Mouse (Mus musculus): Measurements from ENCODE around the gene Bcat2.

Bcat2 gene

DNA sequence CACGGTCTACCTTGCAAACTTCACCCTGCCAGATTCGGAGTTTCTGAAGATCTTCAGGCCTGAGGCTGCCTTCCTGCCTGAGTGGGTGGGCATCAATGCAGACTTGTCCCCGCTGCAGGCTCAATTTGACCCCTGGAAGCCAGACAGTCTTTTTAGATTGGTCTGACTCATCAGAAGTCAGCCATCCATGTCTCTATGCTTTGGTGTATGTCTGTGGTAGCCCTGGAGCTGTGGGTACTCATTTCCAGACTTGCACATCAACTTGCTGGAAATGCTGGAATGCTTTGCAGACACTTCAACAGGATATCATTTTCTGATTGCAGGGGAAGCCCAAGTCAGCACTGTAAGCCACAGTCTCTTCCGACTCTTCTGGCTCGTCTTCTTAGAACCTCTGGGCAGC, 49.6 kb downstream of the Bcat2 start:
- CTCF ChIA-PET, result interaction anchor here in 1 of 4 experiments (0.7 kb wide), 1 partner anchor 63 kb away, joined by 4 read pairs; no protein-coding TSS in a partner anchor

DNA sequence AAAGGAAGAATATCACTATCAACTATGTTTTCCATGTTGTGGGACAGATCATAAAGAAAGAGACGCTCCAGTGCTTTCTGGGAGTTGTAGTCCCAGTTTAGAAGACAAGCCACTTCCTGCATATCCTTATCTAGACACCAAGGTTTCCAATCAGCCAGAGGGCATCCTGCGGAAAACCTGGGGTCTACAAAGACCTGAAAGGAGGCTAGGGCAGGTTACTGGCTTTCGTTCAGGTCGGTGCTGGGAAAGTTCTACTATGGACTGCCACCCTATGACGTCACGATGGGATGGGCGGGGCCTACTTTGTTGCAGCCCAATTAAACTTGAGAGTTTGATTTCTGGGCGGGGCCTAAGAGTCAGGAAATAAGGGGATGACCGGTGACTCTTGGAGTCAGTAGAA, 51.5 kb downstream of the Bcat2 start, which contains the start of gene Izumo1:
Gene Izumo1, plus strand, starts transcription at position 369 of the 400 bp plus-strand sequence.
- ChIA-PET CTCF (interaction anchor here in 1 of 4 experiments (0.6 to 1.3 kb wide), 2 partner anchors 62 to 63 kb away, joined by 3 to 4 read pairs; partner anchors contain the start of gene Ntn5), POLR2A (interaction anchor here in 3 of 4 experiments (0.7 to 1.6 kb wide), 5 partner anchors 12 to 232 kb away, joined by 3 to 4 read pairs (median 4); no protein-coding TSS in a partner anchor)

More for the DNA sequence above, 49.6 kb downstream of the Bcat2 start:
- POLR2A ChIA-PET, result interaction anchor here in 2 of 4 experiments (1.0 to 5.5 kb wide), 3 partner anchors 8 to 13 kb away, joined by 3 to 78 read pairs (median 40); partner anchors contain the start of gene Rasip1 (in 2 of the 2)

DNA sequence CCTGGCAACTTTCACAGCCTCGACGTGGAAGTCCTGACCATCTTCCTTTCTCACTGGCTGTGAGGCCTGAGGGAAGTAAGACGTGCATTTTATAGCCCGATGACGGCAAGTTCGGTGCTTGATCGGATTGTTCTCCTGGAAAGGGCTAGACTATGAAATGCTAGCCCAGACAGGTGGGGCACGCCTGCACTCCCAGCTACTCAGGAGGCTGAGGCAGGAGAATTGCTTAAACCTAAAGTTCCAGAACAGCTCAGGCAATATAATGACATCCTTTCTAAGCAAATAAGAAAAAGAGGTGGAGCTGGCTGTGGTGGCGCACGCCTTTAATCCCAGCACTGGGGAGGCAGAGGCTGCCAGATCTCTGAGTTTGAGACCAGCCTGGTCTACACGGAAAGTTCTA, 53.6 kb downstream of the Bcat2 start:
- ChIA-PET POLR2A (interaction anchor here in 3 of 4 experiments (0.6 to 1.4 kb wide), 8 partner anchors 8 to 64 kb away, joined by 3 to 4 read pairs (median 3); partner anchors contain the start of gene Fgf21 (in 1 of the 3)), CTCF (interaction anchor here in 1 of 4 experiments (0.6 to 1.2 kb wide), 3 partner anchors 34 to 92 kb away, joined by 3 read pairs; no protein-coding TSS in a partner anchor)

DNA sequence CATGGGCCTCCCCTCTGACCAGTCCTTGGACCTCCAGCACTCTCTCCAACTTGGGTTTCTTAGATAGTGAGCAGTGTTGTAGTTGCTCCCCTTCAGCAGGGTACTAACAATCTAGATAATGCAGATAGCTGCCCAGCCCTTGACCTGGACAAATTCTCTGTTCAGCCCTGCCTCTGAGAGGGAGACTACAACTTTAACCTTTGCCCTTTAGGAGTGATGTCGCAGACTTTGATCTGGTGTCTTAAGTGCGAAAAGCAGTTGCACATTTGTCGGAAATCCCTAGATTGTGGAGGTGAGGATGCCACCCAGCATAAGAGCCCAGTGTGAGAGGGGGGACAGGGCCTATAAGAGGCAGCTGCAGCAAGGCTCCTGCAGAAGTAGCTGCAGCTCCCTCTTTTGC, 54.8 kb downstream of the Bcat2 start:
- ChIA-PET CTCF (interaction anchor here in 2 of 4 experiments (0.5 to 1.0 kb wide), 2 partner anchors 41 to 115 kb away, joined by 3 to 5 read pairs; no protein-coding TSS in a partner anchor), POLR2A (interaction anchor here in 3 of 4 experiments (0.5 to 1.3 kb wide), 6 partner anchors 9 to 84 kb away, joined by 3 to 4 read pairs (median 3); no protein-coding TSS in a partner anchor)

DNA sequence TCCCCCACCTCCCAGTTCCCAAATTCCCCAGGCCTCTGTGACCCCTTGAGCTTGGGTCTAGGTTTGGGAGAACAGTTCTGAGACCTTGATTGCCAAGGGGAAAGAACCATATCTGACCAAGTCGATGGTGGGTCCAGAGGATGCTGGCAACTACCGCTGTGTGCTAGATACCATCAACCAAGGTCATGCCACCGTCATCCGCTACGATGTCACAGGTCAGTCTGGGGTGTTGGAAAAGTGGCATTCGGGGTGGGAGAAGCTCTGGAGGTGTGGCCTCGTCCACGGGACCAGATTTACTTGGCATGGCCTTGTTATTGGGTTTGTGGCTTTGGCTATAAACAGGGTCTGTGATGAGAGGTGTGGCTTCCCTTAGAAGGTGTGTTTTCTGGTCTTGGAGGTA, 55.5 kb downstream of the Bcat2 start:
- ChIA-PET POLR2A (interaction anchor here in 3 of 4 experiments (0.6 to 6.2 kb wide), 10 partner anchors 8 to 293 kb away, joined by 3 to 78 read pairs (median 4); partner anchors contain the start of genes Fut1 (in 2 of the 3) and Fgf21 (in 1 of the 3)), CTCF (interaction anchor here in 1 of 4 experiments (0.6 to 1.0 kb wide), 2 partner anchors 10 to 114 kb away, joined by 5 to 12 read pairs; no protein-coding TSS in a partner anchor)

DNA sequence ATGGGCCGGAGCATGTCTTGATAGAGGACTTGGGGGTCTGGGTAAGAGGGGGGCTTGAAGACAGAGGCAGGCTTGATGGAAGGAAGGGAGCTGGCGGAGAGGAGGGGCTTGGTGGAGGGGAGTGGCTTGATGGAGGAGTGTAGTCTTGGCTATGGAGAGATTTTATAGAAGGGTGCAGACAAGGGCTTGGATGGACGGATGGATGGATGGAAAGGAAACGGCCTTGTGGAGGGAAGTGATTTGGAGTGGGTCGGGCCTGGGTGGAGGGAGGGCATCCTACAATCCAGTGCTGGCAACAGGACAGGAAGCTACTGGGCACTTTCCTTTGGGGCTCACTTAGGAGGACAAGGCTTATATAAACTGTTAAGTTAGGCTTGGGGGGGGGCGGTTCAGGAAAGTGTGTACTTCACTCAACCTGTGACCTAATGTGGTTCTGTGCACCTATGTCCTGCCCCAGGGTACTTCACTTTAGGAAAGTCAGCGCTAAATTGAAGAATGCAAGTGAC, 56.7 kb downstream of the Bcat2 start:
- POLR2A ChIA-PET, result interaction anchor here (0.6 to 6.2 kb wide), 15 partner anchors 9 to 101 kb away, joined by 3 to 78 read pairs (median 6); partner anchors contain the start of genes Fut1 (in 2 of the 4), Car11 (in 1 of the 4), Fgf21 (in 1 of the 4) and Mamstr (in 1 of the 4)

DNA sequence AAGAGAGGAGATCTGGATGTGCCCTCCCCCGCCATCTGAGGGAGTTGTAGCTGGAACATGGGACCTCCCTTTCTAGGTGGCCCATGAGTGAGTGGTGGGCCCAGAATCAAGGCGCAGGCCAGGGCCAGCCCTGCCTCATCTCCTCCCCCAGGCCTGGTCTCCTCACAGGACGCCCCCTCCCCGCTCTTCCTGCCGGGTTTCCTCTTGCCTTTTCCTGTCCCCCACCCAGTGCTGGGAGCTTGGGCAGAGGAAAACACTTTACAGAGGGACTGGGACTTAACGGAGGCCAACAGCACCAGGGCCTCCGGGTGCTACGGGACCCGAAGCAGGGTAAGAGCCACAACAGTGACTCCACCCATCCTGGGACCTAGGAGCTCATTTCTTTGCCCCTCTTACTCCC, 57.3 kb downstream of the Bcat2 start, which contains the start of gene Rasip1:
Gene Rasip1, plus strand, starts transcription at position 228 of the 400 bp plus-strand sequence.
- ChIA-PET CTCF (interaction anchor here in 3 of 4 experiments (0.6 to 3.0 kb wide), 10 partner anchors 10 to 231 kb away, joined by 3 to 20 read pairs (median 4); partner anchors contain the start of genes Fut1 (in 1 of the 3), Ntn5 (in 1 of the 3) and Snrnp70 (in 1 of the 3)), POLR2A (interaction anchor here (0.6 to 6.2 kb wide), 34 partner anchors 9 to 266 kb away, joined by 3 to 78 read pairs (median 4); partner anchors contain the start of genes Fut1 (in 4 of the 4), Mamstr (in 3 of the 4), Fgf21 (in 2 of the 4) and Car11 (in 1 of the 4))

More for the DNA sequence above, 56.7 kb downstream of the Bcat2 start:
- CTCF ChIA-PET, result interaction anchor here in 3 of 4 experiments (0.7 to 3.0 kb wide), 4 partner anchors 9 to 180 kb away, joined by 3 to 20 read pairs (median 8); partner anchors contain the start of genes Fut1 (in 1 of the 3) and Ntn5 (in 1 of the 3)

DNA sequence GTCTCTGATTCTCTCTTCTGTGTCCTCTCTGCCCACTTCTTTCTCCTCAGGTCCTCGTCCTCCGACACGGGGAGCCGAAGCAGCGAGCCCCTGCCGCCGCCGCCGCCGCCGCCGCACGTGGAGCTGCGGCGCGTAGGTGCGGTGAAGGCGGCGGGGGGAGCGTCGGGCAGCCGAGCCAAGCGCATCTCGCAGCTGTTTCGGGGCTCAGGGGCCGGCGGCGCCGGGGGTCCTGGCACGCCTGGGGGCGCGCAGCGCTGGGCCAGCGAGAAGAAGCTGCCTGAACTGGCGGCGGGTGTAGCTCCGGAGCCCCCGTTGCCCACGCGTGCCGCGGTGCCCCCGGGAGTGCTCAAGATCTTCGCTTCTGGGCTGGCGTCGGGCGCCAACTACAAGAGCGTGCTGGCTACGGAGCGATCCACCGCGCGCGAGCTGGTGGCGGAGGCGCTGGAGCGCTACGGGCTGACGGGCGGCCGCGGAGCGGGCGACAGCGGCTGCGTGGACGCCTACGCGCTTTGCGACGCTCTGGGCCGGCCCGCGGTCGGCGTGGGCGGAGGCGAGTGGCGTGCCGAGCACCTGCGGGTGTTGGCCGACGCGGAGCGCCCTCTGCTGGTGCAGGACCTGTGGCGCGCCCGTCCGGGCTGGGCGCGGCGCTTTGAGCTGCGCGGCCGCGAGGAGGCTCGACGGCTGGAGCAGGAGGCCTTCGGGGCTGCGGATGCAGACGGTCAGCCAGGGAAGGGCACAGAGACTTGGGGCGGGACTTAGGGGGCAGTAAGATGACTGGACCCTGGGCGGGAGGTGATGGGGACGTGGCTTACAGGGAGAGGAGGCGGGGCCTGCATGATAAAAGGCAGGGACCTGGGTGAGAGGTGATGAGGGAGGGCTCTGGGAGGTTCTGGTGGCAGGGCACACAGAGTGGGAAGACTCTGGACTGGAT, 58.7 kb downstream of the Bcat2 start:
- POLR2A ChIA-PET, result interaction anchor here (0.5 to 6.2 kb wide), 59 partner anchors 10 to 631 kb away, joined by 3 to 78 read pairs (median 4); partner anchors contain the start of genes Fut1 (in 4 of the 4), Mamstr (in 3 of the 4), Fgf21 (in 2 of the 4) and Ftl1 (in 2 of the 4)
- CTCF ChIA-PET, result interaction anchor here (0.5 to 3.0 kb wide), 54 partner anchors 10 to 474 kb away, joined by 3 to 20 read pairs (median 4); partner anchors contain the start of genes Fut1 (in 2 of the 4), Ntn5 (in 2 of the 4), Aldh16a1 (in 1 of the 4) and Fam83e (in 1 of the 4)

DNA sequence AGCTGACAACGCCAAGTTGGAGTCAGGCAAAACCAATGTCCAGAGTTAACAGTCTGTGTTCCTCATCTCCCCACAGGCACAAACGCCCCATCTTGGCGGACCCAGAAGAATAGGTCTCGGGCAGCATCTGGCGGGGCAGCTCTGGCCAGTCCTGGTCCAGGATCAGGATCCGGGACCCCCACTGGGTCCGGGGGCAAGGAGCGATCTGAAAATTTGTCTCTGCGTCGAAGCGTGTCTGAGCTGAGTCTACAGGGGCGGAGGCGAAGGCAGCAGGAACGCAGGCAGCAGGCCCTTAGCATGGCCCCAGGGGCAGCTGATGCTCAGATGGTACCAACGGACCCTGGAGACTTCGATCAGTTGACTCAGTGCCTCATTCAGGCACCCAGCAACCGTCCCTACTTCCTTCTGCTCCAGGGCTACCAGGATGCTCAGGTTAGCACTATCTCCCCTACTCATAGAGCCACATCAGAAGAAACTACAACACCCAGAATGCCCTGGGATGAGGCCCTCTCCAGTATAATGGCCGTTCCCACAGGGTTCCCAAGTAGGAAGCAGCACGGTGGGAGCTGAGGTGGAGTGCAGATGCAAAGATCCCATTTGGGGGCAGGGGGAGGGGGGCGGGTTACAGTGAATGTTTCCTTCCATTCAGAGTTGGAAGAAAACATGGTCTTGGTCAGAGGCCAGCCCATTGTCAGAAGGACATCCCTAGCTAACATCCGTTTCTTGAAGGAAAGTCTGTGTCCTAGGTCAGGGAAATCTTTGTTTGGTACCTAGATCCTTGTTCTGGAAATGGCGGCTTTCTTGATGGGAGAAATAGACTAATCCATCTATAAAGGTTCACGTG, 60.3 kb downstream of the Bcat2 start:
- CTCF ChIA-PET, result interaction anchor here (0.5 to 2.2 kb wide), 6 partner anchors 8 to 298 kb away, joined by 4 to 19 read pairs (median 4); partner anchors contain the start of genes Fut1 (in 1 of the 4) and Ntn5 (in 1 of the 4)

DNA sequence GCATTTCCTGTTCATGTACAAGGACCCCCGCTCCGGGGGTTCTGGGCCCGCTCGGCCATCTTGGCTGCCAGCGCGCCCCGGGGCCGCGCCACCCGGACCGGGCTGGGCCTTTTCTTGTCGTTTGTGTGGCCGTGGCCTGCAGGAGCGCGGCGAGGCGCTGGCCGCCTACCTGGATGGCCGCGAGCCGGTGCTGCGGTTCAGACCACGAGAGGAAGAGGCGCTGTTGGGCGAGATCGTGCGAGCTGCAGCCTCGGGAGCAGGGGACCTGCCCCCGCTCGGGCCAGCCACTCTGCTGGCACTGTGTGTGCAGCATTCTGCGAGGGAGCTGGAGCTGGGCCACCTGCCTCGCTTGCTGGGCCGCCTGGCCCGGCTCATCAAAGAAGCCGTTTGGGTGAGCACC, 62.5 kb downstream of the Bcat2 start:
- ChIA-PET CTCF (interaction anchor here in 3 of 4 experiments (0.6 to 2.4 kb wide), 6 partner anchors 11 to 89 kb away, joined by 3 to 7 read pairs (median 4); partner anchors contain the start of gene Fam83e (in 1 of the 3)), POLR2A (interaction anchor here (0.7 to 5.2 kb wide), 24 partner anchors 10 to 173 kb away, joined by 3 to 41 read pairs (median 3); partner anchors contain the start of genes Sphk2 (in 4 of the 4), Fut1 (in 2 of the 4), Car11 (in 1 of the 4) and Ftl1 (in 1 of the 4))

More for the DNA sequence above, 60.3 kb downstream of the Bcat2 start:
- POLR2A ChIA-PET, result interaction anchor here in 3 of 4 experiments (0.6 to 6.2 kb wide), 32 partner anchors 8 to 467 kb away, joined by 3 to 78 read pairs (median 4); partner anchors contain the start of genes Mamstr (in 2 of the 3), Sphk2 (in 2 of the 3), Car11 (in 1 of the 3) and Cyth2 (in 1 of the 3)

DNA sequence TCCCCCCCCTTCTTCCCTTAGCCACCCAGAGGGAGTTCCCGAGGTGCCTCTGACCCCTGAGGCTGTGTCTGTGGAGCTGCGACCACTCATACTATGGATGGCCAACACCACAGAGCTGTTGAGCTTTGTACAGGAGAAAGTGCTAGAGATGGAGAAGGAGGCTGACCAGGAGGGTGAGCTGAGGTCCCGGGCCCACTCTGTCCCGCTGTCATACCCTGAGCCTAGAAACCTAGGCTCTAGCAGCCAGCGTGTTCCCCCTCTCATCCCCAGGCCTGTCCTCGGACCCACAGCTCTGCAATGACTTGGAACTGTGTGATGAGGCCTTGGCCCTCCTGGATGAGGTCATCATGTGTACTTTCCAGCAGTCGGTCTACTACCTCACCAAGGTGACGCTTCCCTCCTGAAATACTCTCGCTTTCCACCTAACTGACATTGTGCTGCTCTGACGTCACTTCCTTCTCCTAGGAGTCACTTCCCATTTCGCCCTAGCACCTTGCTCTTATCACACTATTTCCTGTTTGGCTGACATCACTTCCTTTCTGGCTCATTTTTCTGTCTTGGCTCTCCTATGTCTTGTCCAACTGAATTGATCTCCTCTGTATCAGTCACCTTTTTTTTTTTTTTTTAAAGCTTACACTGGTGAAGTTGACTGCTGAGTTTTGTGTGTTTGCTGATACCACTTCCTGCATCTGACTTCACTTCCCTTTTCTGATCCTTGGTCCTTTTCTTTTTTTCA, 65.2 kb downstream of the Bcat2 start:
- ChIA-PET POLR2A (interaction anchor here in 3 of 4 experiments (0.6 to 5.2 kb wide), 16 partner anchors 8 to 1231 kb away, joined by 3 to 41 read pairs (median 4); partner anchors contain the start of genes Sphk2 (in 2 of the 3), Fut1 (in 1 of the 3) and Rasip1 (in 1 of the 3)), CTCF (interaction anchor here in 2 of 4 experiments (0.5 to 1.9 kb wide), 2 partner anchors 48 to 120 kb away, joined by 3 to 4 read pairs; no protein-coding TSS in a partner anchor)

DNA sequence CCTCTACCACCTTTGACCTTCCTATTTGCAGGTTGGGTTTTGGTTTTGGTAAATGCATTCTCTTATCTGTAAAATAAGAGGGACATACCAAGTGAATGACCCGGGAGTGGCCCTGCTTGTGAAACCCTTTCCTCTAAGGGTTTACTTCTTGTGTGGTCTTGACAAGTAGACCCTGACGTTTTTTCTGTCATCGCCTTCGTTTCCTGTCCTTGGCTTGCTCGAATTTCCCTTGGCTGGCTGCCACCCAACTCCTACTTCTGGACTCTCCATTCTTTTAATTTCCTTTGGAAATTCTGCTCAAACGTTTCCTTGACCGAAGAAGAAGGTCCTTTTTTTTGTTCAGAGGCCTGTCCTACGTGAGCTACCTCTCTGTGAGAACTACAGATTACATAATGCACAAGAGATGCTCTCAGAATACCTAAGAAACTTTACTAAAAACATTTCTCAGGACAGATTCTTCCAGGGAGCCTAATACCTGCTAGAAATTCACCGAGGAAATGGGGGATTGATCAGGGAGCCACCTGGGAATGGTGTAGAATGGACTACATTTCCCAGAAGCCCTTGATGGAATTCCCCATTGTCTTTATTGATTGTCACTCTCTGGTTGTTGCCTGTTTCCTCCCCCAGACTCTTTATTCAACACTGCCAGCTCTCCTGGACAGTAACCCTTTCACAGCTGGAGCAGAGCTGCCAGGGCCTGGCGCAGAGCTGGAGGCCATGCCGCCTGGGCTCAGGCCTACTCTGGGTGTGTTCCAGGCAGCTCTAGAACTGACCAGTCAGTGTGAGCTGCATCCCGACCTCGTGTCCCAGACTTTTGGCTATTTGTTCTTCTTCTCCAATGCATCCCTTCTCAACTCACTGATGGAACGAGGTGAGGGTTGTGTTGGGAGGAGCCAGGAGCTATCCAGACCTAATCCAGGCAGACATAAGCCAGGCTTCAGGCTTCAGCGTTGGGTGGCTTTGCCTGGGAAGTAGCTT, 66.0 kb downstream of the Bcat2 start:
- ChIA-PET CTCF (interaction anchor here in 3 of 4 experiments (0.6 to 1.6 kb wide), 3 partner anchors 47 to 219 kb away, joined by 5 to 7 read pairs (median 5); no protein-coding TSS in a partner anchor), POLR2A (interaction anchor here in 3 of 4 experiments (0.5 to 5.2 kb wide), 23 partner anchors 7 to 295 kb away, joined by 3 to 41 read pairs (median 3); partner anchors contain the start of genes Fut1 (in 2 of the 3), Sphk2 (in 2 of the 3), Cyth2 (in 1 of the 3) and Fam83e (in 1 of the 3))

DNA sequence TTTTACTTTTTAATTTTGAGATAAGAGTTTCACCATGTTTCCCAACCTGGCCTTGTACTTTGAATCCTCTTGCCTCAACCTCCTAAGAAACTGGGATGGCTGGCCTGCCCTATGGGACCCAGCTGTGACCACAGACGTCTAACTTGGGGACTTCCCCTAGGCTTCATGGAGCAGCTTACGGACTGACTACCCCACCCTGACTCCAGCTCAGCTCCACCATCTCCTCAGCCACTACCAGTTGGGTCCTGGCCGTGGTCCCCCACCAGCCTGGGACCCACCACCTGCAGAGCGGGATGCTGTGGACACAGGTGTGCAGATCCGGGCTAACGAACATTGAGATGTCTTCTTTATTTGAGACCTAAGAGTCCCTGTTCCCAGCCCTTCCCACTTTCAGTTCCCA, 67.8 kb downstream of the Bcat2 start:
- POLR2A ChIA-PET, result interaction anchor here in 3 of 4 experiments (0.5 to 5.2 kb wide), 16 partner anchors 9 to 294 kb away, joined by 3 to 28 read pairs (median 6); partner anchors contain the start of genes Ftl1 (in 1 of the 3), Fut1 (in 1 of the 3), Ppfia3 (in 1 of the 3) and Rasip1 (in 1 of the 3)
- CTCF ChIA-PET, result interaction anchor here in 3 of 4 experiments (0.5 to 1.5 kb wide), 5 partner anchors 9 to 188 kb away, joined by 3 to 9 read pairs (median 5); no protein-coding TSS in a partner anchor

Measured in embryonic stem cell, embryonic (primary cell).